Mouse (Mus musculus) intestine, postnatal 0 days (tissue): ENCODE results near the gene Atf3. TPM values are rescaled to one million over a fixed set of nuclear protein-coding genes. Genes with fewer than 3 reads are reported as not detected.

Experiments used
- ATAC-seq: fragments of 200-750 bp; cut with Nextera tagmentation; 2 replicates; pipeline ENCODE4 v1.8.0; 2017; ENCODE audit warnings: mild to moderate bottlenecking, moderate TSS enrichment, moderate library complexity
- H3K27ac ChIP-seq: fragments of 300-500 bp; sonication (generic); 2 replicates; pipeline ENCODE4 v1.5.1; 2014; ENCODE audit warnings: mild to moderate bottlenecking, low read depth, low read length, moderate library complexity
- H3K27me3 ChIP-seq: fragments of 300-500 bp; sonication (generic); replicated peaks from 2 replicates; pipeline ENCODE4 v1.6.1; 2014; ENCODE audit warnings: low read length, mixed read lengths; ENCODE audit not compliant: control insufficient read depth, insufficient read depth
- H3K36me3 ChIP-seq: fragments of 300-500 bp; sonication (generic); 2 replicates; pipeline ENCODE4 v1.6.1; 2014; ENCODE audit warnings: mild to moderate bottlenecking, moderate library complexity; ENCODE audit not compliant: control insufficient read depth, insufficient read depth
- H3K4me1 ChIP-seq: fragments of 300-500 bp; sonication (generic); replicated peaks from 2 replicates; pipeline ENCODE4 v1.6.1; 2014; ENCODE audit warnings: antibody characterized with exemption, low read length, mixed read lengths; ENCODE audit not compliant: control insufficient read depth, insufficient read depth
- H3K4me2 ChIP-seq: fragments of 300-500 bp; sonication (generic); replicated peaks from 2 replicates; pipeline ENCODE4 v1.6.1; 2014; ENCODE audit warnings: low read depth, mild to moderate bottlenecking, moderate library complexity
- H3K4me3 ChIP-seq: fragments of 300-500 bp; sonication (generic); 2 replicates; pipeline ENCODE4 v1.5.1; 2014; ENCODE audit warnings: low read depth, low read length
- H3K9ac ChIP-seq: fragments of 300-500 bp; sonication (generic); 2 replicates; pipeline ENCODE4 v1.6.1; 2014; ENCODE audit warnings: mild to moderate bottlenecking, low read depth, low read length
- H3K9me3 ChIP-seq: fragments of 300-500 bp; sonication (generic); 2 replicates; pipeline ENCODE4 v1.6.1; 2016; ENCODE audit warnings: mixed run types; ENCODE audit not compliant: control insufficient read depth
- CTCF ChIP-seq: sonication (generic); IDR thresholded peaks from 2 replicates; pipeline ENCODE4 v1.5.1; 2016; ENCODE audit warnings: low read depth, mild to moderate bottlenecking, control low read depth, antibody characterized with exemption, moderate library complexity
- WGBS: fragments of 180-500 bp; shearing (Covaris S2); extraction: QIAGEN DNeasy Blood & Tissue Kit; methylation state at CpG from one replicate; pipeline ENCODE4 v1.1.7; 2014; 5-methylcytosine and 5-hydroxymethylcytosine counted together
- polyA plus RNA-seq: library from polyadenylated mRNA; unstranded; fragments of >200 nt; fragmentation: Nextera tagmentation; extraction: Ambion mirVana; gene quantifications from 2 replicates; pipeline ENCODE4 v1.2.1, GENCODE M21; 2015

Atf3 gene
- polyA plus RNA-seq, 1 experiment from 2014 or later = 5.0 TPM

- peak; percentile 81 for ATAC-seq
- Histone ChIP-seq H3K9me3 (no peaks in the 10 kb centered on the region), H3K27me3 (peaks cover 5% of the 10 kb centered on the region; the same call in 1 of the 2 replicates), H3K4me3 (peak overlapping the region; percentile 31), H3K4me1 (no peaks in the 10 kb centered on the region), H3K36me3 (no peaks in the 10 kb centered on the region), H3K27ac (no peak overlapping the region), H3K9ac (no peak overlapping the region), H3K4me2 (peak overlapping the region; percentile 68)
- TF ChIP-seq CTCF = peak; percentile 93
- WGBS = 14% methylated on average over 38 of the region's 38 CpGs
Observed at GRCm38 (mm10) chr1:191125811-191126638, 91.8 kb downstream of the Atf3 start.

DNA sequence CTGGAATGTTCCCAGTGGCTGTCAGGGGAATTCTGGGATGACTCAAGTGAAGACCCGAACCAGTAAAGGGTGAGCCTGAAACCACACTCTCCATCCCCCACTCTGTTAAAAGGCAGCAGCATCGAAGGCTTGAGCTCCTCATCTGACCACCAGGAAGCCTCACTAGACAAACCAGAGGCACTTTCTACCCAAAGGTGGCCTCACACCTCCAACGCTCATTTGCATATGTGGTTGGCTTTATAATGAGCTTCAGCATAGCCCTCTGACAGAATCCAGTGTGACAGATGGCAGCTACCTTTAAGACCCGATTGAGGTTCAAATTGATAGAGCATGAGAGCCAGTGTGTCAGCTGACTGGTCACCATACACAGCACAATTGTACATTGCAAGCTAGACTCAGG, 93.6 kb downstream of the Atf3 start:
- Histone ChIP-seq H3K4me1 (no peaks in the 10 kb centered on the region), H3K9me3 (no peaks in the 10 kb centered on the region), H3K4me2 (no peak overlapping the region), H3K27me3 (peaks cover 5% of the 10 kb centered on the region; the same call in 1 of the 2 replicates), H3K4me3 (no peak overlapping the region), H3K27ac (no peak overlapping the region), H3K36me3 (no peaks in the 10 kb centered on the region), H3K9ac (no peak overlapping the region)
- 66% methylated on average over 4 of the region's 4 CpGs for WGBS
- no peak for ATAC-seq
- no peak for TF ChIP-seq CTCF

GRCm38 (mm10) chr1:191123696-191124095, 94.1 kb downstream of the Atf3 start:
- TF ChIP-seq CTCF = no peak
- H3K4me1 ChIP-seq = no peaks in the 10 kb centered on the region
- no peak for ATAC-seq
- no peak overlapping the region for H3K4me2 ChIP-seq
- H3K27me3 ChIP-seq = peaks cover 5% of the 10 kb centered on the region; the same call in 1 of the 2 replicates
- no peaks in the 10 kb centered on the region for H3K36me3 ChIP-seq
- H3K4me3 ChIP-seq = no peak overlapping the region
- H3K27ac ChIP-seq = no peak overlapping the region
- no peaks in the 10 kb centered on the region for H3K9me3 ChIP-seq
- 71% methylated on average over 2 of the region's 2 CpGs for WGBS
- H3K9ac ChIP-seq = no peak overlapping the region

GRCm38 (mm10) chr1:191122744-191123143, 95.1 kb downstream of the Atf3 start:
- 48% methylated on average over 3 of the region's 3 CpGs for WGBS
- no peak overlapping the region for H3K9ac ChIP-seq
- no peak for TF ChIP-seq CTCF
- no peak overlapping the region for H3K27ac ChIP-seq
- H3K4me2 ChIP-seq = no peak overlapping the region
- no peaks in the 10 kb centered on the region for H3K4me1 ChIP-seq
- no peaks in the 10 kb centered on the region for H3K9me3 ChIP-seq
- H3K4me3 ChIP-seq = no peak overlapping the region
- ATAC-seq = no peak
- no peaks in the 10 kb centered on the region for H3K36me3 ChIP-seq
- peaks cover 5% of the 10 kb centered on the region; the same call in 1 of the 2 replicates for H3K27me3 ChIP-seq

Other genes starting within 250 kb of the Atf3 start
- 3.5 and 3.9 TPM in 2 replicates for gene Vash2, start 238.7 kb downstream of the Atf3 start, polyA plus RNA-seq
- gene Flvcr1, start 191.9 kb downstream of the Atf3 start, polyA plus RNA-seq = 57.4 and 65.5 TPM in 2 replicates
- gene Spata45, start 181.4 kb downstream of the Atf3 start, polyA plus RNA-seq = 1.1 TPM in 2 replicates
- 17.3 and 18.1 TPM in 2 replicates for gene Tatdn3, start 155.1 kb downstream of the Atf3 start, polyA plus RNA-seq
- gene Nsl1, start 155.0 kb downstream of the Atf3 start, polyA plus RNA-seq = 3.8 TPM in 2 replicates
- 6.9 and 7.3 TPM in 2 replicates for gene Batf3, start 120.2 kb downstream of the Atf3 start, polyA plus RNA-seq
- gene Fam71a, start 53.2 kb downstream of the Atf3 start, polyA plus RNA-seq = not detected in 2 replicates
- gene Nenf, start 100.2 kb upstream of the Atf3 start, polyA plus RNA-seq = 171 and 174 TPM in 2 replicates
- 14.6 and 15.4 TPM in 2 replicates for gene Tmem206, start 107.9 kb upstream of the Atf3 start, polyA plus RNA-seq
- 28.7 and 31.7 TPM in 2 replicates for gene Ppp2r5a, start 185.2 kb upstream of the Atf3 start, polyA plus RNA-seq